Mouse (Mus musculus) urinary bladder, adult 18-20 months (tissue): Measurements from ENCODE around the gene Rpl29.

ENCODE experiments used
- DNase-seq, 2 experiments: peaks; one replicate each; pipeline ENCODE4 v3.0.0; 2022; ENCODE audit warnings: low spot score in 2 of 2, mixed read lengths in 2 of 2

Rpl29 gene

DNA sequence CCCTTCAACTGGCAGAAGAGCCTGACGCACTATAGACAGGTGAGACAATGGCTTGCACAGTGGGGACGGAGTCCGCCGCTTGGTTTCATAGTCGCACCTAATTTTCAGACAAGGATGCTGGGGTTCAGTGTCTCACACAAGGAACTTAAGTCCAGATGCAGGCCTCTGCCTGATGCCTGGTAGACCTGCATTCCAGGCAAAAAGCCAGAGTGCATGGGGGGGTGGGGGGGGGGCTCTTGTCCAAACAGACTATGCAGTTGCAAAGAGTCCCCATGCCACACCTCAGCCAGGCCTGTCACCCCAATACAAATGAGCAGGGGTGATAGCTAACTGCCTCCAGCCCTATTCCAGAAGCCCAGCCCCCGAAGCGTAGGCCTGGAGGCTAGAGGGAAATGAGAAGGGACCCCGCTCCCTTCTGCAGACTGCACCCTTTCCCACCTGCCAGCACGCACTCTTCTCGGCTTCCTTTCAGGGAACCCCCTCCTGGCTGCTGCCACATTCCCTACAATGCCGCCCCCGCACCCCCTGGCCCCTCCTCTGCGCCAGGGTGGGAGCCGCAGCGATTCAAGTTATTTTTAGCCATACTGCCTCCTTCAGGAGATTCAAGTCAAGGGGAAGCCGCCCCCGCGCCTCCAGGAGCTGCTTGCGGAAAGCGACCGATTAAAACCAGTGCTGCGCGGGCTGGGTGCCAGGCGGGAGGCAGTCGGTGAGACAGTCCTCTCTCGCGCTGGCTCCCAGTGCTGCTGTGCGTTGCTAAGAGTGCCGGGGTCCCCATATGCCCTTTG lies 11.2 kb upstream of the Rpl29 start:
- DNase-seq: peak; percentile 38 to 40

DNA sequence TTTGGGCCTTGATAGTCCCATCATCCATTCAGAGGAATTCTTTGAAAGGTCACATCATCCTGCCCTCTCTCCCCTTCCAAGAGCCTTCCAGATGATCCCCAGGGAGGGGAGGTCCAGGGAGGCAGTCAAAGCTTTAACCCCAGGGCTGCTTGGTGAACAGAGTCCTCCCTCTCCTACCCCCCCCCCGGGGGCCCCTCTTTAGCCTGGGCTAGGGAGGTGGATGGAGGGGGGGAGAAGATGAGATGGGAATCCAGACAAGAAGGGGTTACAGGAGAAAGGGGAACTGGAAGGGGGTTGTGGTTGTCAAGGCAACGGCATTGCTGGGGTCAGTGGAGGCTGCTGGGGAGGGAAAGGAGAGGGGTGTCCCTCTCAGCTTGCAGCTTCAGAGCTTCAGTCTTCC lies 8.6 kb upstream of the Rpl29 start:
- DNase-seq: no peak

DNA sequence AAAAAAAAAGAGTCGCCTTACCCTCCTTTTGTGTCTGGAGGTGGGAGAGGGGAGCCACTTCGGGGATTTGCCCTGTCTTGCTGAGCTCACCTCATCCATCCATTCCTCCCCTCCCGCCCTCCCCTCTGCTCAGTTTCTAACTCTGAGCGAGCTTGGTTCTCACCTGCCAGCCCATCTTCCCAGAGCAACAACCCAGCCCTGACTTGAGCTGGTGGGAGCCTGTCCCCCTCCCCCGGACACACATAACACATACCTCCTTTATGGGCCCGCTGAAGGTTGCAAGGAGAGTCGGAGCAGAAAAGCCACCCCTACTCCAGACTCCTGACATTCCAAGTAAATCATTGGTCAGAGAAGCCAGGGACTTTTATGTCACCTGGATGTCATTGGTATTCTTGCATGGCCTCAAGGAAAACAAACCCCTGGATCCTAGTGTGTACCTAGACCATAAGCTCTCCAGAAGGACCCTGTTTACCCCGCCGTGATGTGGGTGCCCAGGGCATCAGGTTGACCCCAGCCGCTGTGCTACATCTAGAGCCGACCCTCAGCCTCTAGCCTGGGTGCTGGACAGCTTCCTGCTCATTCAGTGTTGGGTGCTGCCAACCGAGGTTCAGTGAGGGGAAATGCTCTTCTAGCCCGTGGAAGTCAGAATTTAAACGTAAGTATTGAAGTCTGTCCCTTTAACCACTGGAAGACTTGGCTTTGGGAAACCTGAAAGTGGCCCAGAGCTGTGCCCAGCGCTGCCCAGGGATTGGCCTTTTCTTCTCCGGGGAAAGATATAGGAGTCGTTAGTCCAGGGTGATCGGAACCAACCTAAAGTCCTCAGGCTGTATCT lies 8.0 kb upstream of the Rpl29 start:
- DNase-seq: no peak

DNA sequence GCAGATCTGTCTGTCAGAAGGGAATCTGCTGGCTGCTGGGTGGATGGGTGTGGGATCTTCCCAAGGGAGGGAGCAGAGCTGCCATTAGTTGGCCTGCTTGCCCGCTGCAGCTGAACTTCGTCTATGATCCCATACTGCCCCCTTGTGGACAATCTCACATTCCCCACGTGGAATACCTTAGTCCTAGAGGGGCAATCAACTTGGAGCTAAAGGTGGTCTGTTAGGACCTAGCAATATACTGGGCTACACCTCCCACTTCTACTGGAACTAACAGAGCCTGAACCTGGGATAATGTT lies 7.4 kb upstream of the Rpl29 start:
- peak; percentile 59 to 73 for DNase-seq

DNA sequence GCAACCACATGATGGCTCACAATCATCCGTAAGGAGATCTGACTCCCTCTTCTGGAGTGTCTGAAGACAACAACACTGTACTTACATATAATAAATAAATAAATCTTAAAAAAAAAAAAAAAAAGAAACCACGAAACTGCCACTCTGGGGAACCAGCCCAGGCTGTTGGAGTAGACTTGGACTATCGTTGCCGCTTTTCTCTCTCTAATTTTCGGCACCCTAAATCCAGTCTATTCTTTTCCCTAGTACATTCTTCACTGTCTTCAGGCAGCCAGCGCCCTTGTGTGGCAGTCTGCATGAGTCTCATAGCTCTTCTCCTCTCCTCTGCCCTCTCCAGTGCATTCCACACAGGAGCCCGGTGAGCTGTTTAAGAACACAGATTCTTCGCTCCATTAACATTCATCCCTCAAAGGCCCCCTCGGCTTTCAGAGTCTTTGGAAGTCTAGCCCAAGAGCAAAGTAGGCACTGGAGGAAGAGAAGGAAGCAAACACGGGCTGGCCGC lies 484 bp upstream of the Rpl29 start:
- DNase-seq: no peak

DNA sequence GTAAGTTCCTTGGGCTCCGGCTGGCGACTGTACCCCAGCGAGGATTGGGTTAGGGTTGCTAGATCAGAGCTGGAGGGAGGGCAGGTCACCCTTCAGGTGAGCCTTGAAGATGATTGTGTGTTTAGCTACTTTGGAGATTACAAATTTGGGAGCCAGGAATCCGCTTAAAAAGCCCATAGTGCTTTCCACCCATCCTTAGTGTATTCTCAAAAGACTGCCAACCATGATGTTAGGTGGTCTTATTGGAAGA lies 686 bp downstream of the Rpl29 start:
- no peak for DNase-seq

DNA sequence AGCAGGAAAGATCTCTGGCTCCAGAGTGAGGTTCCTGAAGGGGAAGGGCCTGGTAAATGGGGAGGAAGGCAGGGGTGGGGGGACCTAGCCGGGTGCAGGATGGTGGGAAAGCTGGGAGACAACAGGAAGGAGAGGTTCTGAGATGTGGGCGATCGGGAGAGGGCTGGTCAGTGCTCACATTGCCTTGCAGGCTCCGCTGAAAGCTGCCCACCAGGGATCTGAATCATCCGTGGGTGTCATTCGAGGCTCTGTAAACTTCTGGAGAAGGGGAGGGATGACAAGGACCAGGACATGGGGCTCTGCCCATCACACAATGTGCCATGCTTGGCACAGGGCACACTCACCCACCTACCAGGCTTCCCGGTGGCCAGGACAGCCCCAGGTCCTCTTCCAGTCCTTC lies 4.1 kb downstream of the Rpl29 start:
- DNase-seq: no peak

DNA sequence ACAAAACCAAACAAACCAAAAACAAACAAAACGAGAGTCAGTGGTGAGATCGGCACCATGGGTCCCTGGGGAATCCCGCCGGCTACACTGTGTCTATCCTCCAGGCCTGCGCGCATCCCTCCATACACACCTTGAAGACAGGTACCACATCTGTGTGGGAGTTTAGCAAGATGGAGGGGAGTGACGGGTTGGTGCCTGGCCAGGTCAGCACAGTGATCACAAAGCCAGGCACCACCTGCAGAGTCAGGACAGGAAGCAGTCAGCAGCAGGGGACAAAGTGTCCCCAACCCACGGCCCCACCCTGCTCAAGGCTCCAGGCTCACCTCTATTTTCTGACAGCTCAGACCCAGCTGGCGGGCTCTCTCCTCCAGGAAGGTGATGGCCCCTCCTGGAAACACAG lies 7.3 kb downstream of the Rpl29 start:
- no peak for DNase-seq

DNA sequence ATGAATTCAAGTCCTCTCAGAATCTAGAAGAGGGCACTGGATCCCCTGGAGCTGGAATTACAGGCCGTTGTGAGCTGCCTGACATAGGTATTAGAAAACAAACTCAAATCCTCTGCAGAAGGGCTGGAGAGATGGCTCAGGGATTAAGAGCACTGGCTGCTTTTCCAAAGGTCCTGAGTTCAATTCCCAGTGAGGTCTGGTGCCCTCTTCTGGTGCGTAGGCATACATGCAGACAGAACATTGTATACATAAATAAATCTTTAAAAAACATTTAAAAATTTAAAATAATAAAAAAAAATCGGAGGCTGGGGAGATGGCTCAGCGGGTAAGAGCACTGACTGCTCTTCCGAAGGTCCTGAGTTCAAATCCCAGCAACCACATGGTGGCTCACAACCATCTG lies 13.4 kb downstream of the Rpl29 start:
- DNase-seq: no peak

DNA sequence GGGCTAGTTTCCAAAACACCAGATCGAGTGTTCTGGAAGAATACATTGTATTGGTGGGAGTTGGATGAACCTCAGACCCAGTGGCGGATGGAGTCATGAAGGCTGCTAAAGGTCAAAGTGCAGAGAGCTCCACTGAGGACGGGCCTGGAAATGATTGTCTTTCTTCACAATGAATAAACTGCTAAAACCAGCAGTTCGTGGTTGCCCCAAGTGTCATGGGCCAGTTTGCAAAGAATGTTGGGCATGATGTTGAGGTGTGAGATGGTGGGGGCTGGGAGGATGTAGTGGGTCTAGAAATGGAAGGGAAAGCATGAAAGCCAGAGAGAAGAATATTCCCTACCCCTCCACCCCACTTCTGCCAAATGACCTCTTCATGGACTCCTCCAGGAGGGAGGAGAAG lies 15.6 kb downstream of the Rpl29 start:
- no peak for DNase-seq

DNA sequence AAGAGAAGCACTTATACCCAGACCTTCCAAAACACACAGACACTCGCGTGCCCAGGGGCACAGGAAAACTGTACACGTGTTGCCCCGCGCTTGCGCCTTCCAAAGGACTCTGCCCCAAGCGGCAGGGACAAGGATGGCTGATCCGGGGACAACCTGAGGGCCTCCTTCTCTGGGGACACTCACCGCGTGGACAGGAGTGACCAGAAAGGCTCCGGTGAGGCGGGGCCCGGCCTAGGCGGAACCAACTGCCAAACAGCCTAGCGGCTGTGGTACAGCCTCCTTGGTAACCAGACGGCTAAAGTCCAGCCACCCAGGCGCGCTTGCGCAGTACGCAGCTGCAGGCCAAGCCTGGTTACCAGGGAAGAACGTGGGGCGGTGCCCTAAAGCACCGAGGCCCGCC lies 18.1 kb downstream of the Rpl29 start, which contains the start of the genes Abhd14b and Abhd14a:
Gene Abhd14b, plus strand, starts transcription at position 112 of the 400 bp plus-strand sequence.
Gene Abhd14a, minus strand, starts transcription at position 331 of the 400 bp plus-strand sequence.
- DNase-seq: peak; percentile 90 to 93

DNA sequence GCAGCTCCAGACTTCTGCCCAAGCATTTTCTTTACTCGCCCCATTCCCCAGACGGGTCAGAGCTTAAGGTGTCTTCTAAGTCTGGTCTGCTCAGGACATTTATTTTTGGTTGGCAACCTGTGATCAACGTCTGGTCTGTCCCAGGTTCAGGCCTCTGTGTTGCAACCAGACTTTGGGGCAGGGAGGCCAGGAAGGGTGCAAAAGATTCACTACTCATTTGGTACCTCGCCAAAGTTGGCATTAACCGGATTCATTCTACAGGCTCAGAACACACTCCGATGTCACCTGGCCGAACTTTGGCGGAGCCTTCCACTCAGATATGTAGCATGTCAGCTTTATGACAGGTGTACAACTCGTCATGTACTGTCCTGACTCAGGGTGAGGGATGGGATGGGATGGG lies 18.7 kb downstream of the Rpl29 start:
- no peak for DNase-seq

DNA sequence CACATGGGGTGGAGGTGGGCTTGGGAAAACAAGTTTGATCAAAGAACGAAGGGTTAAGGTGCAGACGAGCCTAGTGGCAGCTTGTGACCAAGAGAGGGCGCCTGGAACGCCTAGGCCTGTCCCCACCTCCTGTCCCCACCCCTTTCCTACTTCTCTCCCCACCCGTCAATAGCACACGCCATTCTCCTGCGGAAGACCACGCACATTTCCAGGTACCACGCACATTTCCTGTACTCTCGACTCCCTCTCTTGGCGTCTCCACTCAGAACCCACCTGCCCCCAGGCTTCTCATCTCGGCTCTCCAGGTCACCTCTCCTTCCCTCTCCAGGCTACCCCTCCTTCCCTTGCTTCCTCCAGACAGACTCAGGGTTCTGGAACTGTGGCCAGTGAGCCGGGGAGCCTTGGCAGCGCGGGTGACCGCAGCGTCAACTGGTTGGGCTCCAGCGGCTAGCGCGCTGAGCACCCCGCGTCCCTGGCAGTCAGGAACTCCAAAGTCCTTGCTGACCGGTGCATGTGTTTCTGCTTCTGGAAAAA lies 19.3 kb downstream of the Rpl29 start:
- peak; percentile 61 to 73 for DNase-seq

DNA sequence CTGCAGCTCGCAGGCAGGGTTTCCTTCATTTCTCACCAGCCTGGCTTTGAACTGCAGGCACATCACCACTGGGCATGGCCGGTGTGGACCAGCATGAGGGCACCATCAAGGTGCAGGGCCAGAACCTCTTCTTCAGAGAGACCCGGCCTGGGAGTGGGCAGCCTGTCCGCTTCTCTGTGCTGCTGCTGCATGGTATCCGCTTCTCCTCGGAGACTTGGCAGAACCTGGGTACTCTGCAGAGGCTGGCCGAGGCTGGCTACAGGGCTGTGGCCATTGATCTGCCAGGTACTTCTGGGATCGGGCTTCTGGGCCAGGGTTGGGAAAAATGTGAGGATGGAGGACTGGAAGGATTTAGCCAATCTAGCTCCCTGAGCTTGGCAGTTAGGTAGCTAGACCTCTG lies 20.7 kb downstream of the Rpl29 start:
- no peak for DNase-seq

DNA sequence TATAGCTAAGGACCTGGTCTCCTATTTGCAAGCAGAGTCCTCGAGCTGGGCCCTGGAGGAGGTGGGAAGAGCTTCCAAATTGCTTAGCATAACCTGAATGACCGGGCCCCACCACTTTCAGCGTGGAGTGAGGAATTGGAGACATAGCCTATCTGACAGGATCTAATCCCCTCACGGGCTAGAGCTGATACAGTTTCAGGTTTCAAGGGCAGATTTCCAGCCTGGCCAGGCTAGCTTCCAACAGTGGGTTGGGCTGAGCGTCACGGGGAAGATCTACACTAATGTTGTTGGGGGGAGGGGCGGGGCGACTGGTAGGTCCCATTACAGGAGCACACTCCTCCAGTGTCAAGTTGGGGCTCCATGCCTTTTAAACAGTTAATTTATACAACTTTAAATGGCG lies 21.4 kb downstream of the Rpl29 start:
- peak in 1 of 2 experiments; percentile 28 for DNase-seq

DNA sequence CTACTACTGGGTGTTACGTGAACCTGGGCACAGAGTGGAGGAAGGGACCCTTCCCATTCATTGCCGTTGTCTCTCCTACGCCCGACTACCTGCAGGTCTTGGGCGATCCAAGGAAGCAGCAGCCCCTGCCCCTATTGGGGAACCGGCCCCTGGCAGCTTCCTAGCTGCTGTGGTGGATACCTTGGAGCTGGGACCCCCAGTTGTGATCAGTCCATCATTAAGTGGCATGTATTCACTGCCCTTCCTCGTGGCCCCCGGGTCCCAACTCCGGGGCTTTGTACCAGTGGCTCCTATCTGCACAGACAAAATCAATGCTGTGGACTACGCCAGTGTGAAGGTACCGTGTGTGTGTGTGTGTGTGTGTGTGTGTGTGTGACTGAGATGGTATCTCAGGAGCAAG lies 22.0 kb downstream of the Rpl29 start:
- no peak for DNase-seq

DNA sequence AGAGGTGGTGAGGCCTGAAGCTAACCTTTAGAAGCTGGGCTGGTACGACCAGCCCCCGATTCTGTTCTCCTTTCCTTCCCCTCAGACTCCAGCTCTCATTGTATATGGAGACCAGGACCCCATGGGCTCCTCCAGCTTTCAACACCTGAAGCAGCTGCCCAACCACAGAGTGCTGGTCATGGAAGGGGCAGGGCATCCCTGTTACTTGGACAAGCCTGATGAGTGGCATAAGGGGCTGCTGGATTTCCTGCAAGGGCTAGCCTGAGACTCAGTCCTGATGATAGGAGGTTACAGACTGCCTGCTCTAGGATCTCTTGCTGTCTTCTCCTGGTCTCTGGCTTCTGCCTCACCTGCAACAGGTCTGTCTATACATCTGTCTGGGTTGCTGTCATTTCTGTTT lies 22.6 kb downstream of the Rpl29 start:
- DNase-seq: no peak

DNA sequence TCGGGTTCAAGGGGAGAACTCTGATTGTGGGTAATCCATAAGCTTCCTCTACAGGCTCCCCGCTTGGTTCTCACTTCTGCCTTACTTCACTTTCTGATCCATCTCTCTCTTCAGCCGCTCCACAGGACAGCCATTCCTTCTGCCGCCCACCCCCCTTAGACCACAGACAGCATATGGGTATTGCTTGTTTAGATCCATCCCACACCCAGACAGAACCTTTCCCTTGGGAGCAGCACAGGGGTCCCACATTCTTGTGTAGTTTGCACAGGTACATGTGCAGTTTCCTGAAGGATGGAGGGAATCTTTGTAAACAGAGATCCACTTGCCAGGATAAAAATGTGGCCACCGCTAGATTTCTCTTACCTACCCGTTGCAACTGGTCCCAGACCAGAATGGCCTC lies 23.1 kb downstream of the Rpl29 start:
- DNase-seq: no peak

DNA sequence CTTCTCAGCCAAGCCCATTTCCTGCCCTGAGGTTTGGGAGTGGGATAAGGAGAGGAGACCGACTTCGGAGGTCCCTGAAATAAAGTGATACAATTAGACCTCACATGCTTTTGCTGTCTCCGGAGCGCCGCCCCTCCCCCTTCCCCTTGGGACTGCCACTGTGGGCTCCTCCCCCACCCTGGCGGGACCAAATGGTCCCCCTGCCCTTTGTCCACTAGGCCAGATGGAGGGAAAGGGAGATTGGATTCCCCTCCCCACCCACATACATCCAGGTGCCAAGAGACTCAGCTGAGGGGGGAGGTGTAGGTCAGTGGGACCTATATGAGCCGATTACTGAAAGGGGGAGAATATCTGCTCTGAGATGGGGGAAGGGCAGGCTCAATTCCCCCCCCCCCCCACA lies 23.6 kb downstream of the Rpl29 start:
- DNase-seq: no peak

DNA sequence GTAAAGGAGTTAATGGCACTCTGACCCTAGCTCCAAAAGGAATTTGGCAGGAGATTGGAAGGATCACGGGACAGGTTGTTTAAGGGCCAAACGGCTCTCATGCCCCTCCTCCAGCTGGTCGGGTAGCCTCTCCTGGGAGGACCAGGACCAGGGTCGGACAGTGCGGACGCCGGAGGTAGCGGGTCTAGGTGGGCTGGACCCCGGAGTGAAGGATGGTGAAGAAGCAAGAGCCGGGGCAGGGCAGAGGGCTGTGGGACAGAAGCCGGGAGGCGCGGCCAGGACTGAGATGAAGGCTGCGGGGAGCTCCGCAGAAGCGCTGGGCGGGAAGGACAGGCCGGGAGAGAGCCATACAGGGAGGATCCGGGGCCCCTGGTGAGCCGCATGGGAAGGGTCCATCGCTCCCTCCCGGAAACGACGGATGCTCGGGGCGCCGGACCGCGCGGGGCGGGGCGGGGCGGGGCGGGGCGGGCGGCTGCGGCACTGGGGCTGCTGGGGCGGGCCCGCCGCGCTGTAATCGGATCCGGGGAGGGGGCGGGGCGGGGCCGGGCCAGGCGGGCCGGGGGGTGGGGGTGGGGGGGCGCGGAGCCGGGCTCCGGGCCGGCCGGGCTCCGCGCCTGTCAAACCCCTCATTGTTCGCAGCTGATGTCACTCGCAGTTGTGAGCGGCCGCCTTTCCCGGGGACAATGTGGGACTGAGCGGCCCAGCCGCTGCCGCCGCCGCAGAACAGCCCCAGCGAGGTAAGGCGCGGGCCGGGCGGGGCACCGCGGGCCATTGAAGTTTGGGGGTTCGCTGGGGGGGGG lies 24.2 kb downstream of the Rpl29 start, which contains the start of gene Pcbp4:
Gene Pcbp4, plus strand, starts transcription at position 21 of the 800 bp plus-strand sequence.
- peak in 1 of 2 experiments; percentile 63 for DNase-seq

DNA sequence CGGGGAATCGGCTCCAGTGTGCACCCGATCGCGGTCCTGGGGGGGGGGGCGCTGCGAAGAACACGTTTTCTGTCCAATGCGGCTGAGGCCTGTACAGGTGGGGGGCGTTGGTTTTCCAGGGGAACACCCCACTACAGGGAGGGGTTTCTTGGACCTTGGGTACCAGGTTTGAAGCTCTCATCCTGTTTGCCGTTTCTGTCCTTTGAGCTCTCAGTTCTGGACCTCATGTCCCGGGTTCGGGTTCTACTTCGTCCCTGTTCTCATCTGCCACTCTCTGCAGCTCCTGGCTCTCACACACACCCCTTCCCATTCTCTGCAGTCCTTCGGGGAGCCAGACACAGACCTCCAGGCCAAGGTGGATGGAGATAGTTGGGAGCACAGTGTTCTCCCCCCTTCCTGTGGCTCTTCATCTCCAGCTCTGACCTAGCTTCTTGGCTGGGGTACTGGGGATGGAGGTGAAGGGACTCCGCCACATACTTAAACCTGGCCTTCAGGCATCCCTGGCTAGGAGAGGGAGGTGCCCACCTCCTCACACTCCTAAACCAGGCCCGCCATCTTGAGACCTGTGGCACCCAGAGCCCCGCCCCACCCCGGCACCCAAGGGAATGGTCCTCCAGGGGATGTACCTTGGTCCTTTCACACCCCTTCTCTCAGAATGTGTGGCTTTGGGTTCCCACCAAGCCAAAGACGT lies 25.0 kb downstream of the Rpl29 start:
- no peak for DNase-seq
